Mouse (Mus musculus) lung, postnatal 0 days (tissue): ENCODE data around the gene Ccm2. TPM values are rescaled to one million over a fixed set of nuclear protein-coding genes. Genes with fewer than 3 reads are reported as not detected.
A peak's percentile ranks its signal among the peaks of the same experiment; 100 is the strongest.
"Not testable (repeated sequence)": the region's sequence is repeated elsewhere in the genome, so short reads cannot be mapped to it uniquely, and the experiment has no call there.

Source experiments
- ATAC-seq: fragments of 200-750 bp; cut with Nextera tagmentation; 2 replicates; pipeline ENCODE4 v1.8.0; 2017; ENCODE audit warnings: moderate library complexity
- DNase-seq: peaks from one replicate; pipeline ENCODE4 v3.0.0-alpha.2; 2016; ENCODE audit warnings: low spot score
- H3K27ac ChIP-seq: fragments of 300-500 bp; sonication (generic); 2 replicates; pipeline ENCODE4 v1.5.1; 2014; ENCODE audit warnings: antibody characterized with exemption, mild to moderate bottlenecking, low read length, mixed read lengths
- H3K27me3 ChIP-seq: fragments of 300-500 bp; sonication (generic); replicated peaks from 2 replicates; pipeline ENCODE4 v1.6.1; 2014; ENCODE audit warnings: low read length, mixed read lengths; ENCODE audit not compliant: insufficient read depth
- H3K36me3 ChIP-seq: fragments of 300-500 bp; sonication (generic); 2 replicates; pipeline ENCODE4 v1.6.1; 2014; ENCODE audit warnings: low read length, mixed read lengths; ENCODE audit not compliant: insufficient read depth
- H3K4me1 ChIP-seq: fragments of 300-500 bp; sonication (generic); 2 replicates; pipeline ENCODE4 v1.6.1; 2014; ENCODE audit warnings: antibody characterized with exemption, low read depth, low read length, mixed read lengths; ENCODE audit not compliant: insufficient read depth
- H3K4me2 ChIP-seq: fragments of 300-500 bp; sonication (generic); replicated peaks from 2 replicates; pipeline ENCODE4 v1.6.1; 2014; ENCODE audit warnings: low read depth, mild to moderate bottlenecking, low read length, moderate library complexity, mixed read lengths
- H3K4me3 ChIP-seq: fragments of 300-500 bp; sonication (generic); 2 replicates; pipeline ENCODE4 v1.5.1; 2014; ENCODE audit warnings: low read depth, low read length
- H3K9ac ChIP-seq: fragments of 300-500 bp; sonication (generic); replicated peaks from 2 replicates; pipeline ENCODE4 v1.6.1; 2014; ENCODE audit warnings: low read depth, mild to moderate bottlenecking
- H3K9me3 ChIP-seq: fragments of 300-500 bp; sonication (generic); 2 replicates; pipeline ENCODE4 v1.6.1; 2016; ENCODE audit warnings: low read length, mixed read lengths
- CTCF ChIP-seq: IDR thresholded peaks from 2 replicates; pipeline ENCODE4 v1.5.1; 2016; ENCODE audit warnings: antibody characterized with exemption, mild to moderate bottlenecking
- EP300 ChIP-seq: IDR thresholded peaks from 2 replicates; pipeline ENCODE4 v1.6.1; 2016; ENCODE audit warnings: antibody characterized with exemption, mild to moderate bottlenecking, control low read depth
- WGBS: fragments of 180-500 bp; shearing (Covaris S2); extraction: QIAGEN DNeasy Blood & Tissue Kit; methylation state at CpG from one replicate; pipeline ENCODE4 v1.1.7; 2014; 5-methylcytosine and 5-hydroxymethylcytosine counted together
- polyA plus RNA-seq: library from polyadenylated mRNA; unstranded; fragments of >200 nt; fragmentation: Nextera tagmentation; extraction: Ambion mirVana; gene quantifications from 2 replicates; pipeline ENCODE4 v1.2.1, GENCODE M21; 2015

The Ccm2 gene
- polyA plus RNA-seq, 1 experiment from 2014 or later: 62.4 TPM

- no peak overlapping the region for H3K9ac ChIP-seq
- H3K4me1 ChIP-seq: peaks cover 8% of the 10 kb centered on the region; the same call in 1 of the 2 replicates
- H3K4me2 ChIP-seq: no peak overlapping the region
- no peak for TF ChIP-seq CTCF
- no peak for TF ChIP-seq EP300
- DNase-seq (no peak), ATAC-seq (no peak)
- H3K27ac ChIP-seq: no peak overlapping the region
- H3K4me3 ChIP-seq: no peak overlapping the region
- no peaks in the 10 kb centered on the region for H3K9me3 ChIP-seq
- 83% methylated on average over 8 of the region's 8 CpGs for WGBS
- H3K36me3 ChIP-seq: peaks cover 8% of the 10 kb centered on the region
- no peaks in the 10 kb centered on the region for H3K27me3 ChIP-seq
Measured at GRCm38 (mm10) chr11:6524165-6524879, 22.4 kb upstream of the Ccm2 start.

- Histone ChIP-seq H3K27me3 (no peaks in the 10 kb centered on the region), H3K9ac (no peak overlapping the region), H3K9me3 (no peaks in the 10 kb centered on the region), H3K4me2 (no peak overlapping the region), H3K4me3 (no peak overlapping the region), H3K4me1 (peaks cover 8% of the 10 kb centered on the region; the same call in 1 of the 2 replicates), H3K36me3 (peaks cover 8% of the 10 kb centered on the region), H3K27ac (no peak overlapping the region)
- no peak for ATAC-seq
- DNase-seq: no peak
- WGBS: 90% methylated on average over 4 of the region's 4 CpGs
- TF ChIP-seq EP300 (no peak), CTCF (no peak)
Measured at GRCm38 (mm10) chr11:6524880-6525238, 21.8 kb upstream of the Ccm2 start.

DNA sequence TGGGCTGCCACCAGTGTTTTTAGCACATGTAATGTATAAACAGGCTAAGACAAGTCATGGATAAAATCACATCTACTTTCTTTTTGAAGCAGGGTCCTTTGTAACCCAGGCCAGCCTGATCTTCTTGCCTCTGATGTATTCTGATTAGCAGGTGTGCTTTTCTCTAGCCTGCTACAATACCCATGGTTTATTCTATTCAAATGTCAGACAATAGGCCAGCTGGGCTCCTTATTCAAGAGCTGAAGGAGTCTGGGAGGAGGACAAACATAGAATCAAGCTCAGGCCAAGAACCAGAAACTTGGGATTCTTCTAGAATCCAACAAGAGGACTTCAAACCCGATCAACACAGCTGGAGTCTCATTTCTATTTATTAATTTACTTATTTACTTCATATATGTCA is 21.4 kb upstream of the Ccm2 start:
- Histone ChIP-seq H3K27ac (no peak overlapping the region), H3K4me2 (no peak overlapping the region), H3K4me1 (peaks cover 8% of the 10 kb centered on the region; the same call in 1 of the 2 replicates), H3K9me3 (no peaks in the 10 kb centered on the region), H3K9ac (no peak overlapping the region), H3K4me3 (no peak overlapping the region), H3K36me3 (peaks cover 8% of the 10 kb centered on the region), H3K27me3 (no peaks in the 10 kb centered on the region)
- no peak for DNase-seq
- ATAC-seq: no peak
- 79% methylated on average over 1 of the region's 1 CpGs for WGBS
- no peak for TF ChIP-seq CTCF
- no peak for TF ChIP-seq EP300

GRCm38 (mm10) chr11:6526526-6527255 is 20.0 kb upstream of the Ccm2 start:
- H3K4me2 ChIP-seq: peak overlapping the region; percentile 59; the same call in 1 of the 2 replicates
- not testable (repeated sequence) for H3K27me3 ChIP-seq, H3K9me3 ChIP-seq, H3K4me1 ChIP-seq, H3K27ac ChIP-seq, H3K36me3 ChIP-seq, DNase-seq, H3K4me3 ChIP-seq, H3K9ac ChIP-seq, ATAC-seq
- 52% methylated on average over 8 of the region's 16 CpGs for WGBS
- TF ChIP-seq CTCF: peak; percentile 21; the same call in 1 of the 2 replicates

DNA sequence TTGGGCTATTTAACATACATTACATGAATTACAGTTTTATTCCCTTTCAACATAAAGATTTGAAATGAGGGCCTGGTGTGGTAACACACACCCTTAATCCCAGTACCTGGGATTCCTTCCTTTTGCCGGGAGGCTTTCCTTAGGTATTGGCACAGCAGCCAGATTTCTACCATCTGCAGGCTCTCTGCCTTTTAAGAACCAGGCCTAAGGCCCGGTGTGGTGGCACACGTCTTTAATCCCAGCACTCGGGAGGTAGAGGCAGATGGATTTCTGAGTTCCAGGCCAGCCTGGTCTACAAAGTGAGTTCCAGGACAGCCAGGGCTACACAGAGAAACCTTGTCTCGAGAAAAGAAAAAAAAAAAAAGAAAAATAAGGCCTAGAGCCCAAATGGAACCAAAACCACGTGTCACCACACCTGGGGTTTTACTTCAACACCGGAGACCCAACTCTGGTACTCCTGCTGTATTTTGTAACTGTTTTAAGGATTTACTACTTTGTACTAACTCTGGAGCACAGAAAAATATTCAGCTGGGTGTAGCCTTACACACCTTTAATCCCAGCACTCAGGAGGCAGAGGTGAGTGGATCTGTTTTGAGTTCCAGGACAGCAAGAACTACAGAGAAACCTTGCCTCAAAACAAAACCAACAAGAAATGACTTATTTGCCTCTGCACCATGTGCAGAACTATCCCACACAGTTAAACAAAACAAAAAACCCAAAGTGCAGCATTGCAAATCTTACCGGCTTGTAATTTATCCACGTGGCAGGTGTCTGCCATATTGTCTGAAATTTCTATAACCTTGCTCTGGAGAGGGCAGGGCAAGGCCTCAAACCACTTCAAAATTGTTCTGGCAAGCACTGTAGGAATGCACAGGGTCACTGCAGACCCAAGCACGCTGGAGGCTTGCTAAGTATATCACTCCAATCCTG is 19.2 kb upstream of the Ccm2 start:
- ATAC-seq: peak; percentile 36

More for the DNA sequence above, 19.2 kb upstream of the Ccm2 start:
- Histone ChIP-seq H3K4me1 (peaks cover 8% of the 10 kb centered on the region; the same call in 1 of the 2 replicates), H3K4me3 (peak overlapping the region; percentile 46), H3K36me3 (peaks cover 8% of the 10 kb centered on the region), H3K9me3 (no peaks in the 10 kb centered on the region), H3K27ac (peak overlapping the region; percentile 85), H3K27me3 (no peaks in the 10 kb centered on the region), H3K9ac (peak overlapping the region; percentile 37), H3K4me2 (peak overlapping the region; percentile 59)
- 7% methylated on average over 10 of the region's 10 CpGs for WGBS
- no peak for DNase-seq
- TF ChIP-seq CTCF: no peak
- no peak for TF ChIP-seq EP300
